Mouse (Mus musculus): ENCODE data around the gene Gm3618. TPM values are rescaled to one million over a fixed set of nuclear protein-coding genes. Genes with fewer than 3 reads are reported as not detected.
"Not testable (repeated sequence)": the region's sequence is repeated elsewhere in the genome, so short reads cannot be mapped to it uniquely, and the experiment has no call there.

The Gm3618 gene
- not detected for total RNA-seq (2021)
- long read RNA-seq, experiment 1: 0 reads
- long read RNA-seq, experiment 2: 0 reads

DNA sequence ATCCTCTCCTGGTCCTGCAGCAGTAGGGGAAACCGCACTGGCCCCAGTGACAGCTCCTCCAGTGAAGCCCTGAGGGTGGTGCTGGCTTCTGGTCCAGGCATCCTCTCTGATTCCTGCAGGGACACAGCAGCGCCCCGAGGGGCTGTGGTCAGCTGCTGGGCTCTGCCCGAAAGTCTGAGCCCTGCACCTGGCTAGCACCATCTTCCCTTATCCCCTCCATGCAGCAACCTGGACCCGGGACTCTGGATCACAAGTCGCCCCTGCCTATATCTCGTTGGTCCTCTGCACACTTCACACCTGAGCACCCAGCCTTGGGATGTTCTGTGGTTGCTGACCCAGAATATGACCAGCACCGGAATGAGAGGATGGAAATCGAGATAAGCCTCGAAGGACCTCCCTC is at the start of gene Gm3618:
Gene Gm3618 (minus strand): TSS at position 101 of the 400 bp plus-strand sequence.
- DNase-seq: not testable (repeated sequence)

DNA sequence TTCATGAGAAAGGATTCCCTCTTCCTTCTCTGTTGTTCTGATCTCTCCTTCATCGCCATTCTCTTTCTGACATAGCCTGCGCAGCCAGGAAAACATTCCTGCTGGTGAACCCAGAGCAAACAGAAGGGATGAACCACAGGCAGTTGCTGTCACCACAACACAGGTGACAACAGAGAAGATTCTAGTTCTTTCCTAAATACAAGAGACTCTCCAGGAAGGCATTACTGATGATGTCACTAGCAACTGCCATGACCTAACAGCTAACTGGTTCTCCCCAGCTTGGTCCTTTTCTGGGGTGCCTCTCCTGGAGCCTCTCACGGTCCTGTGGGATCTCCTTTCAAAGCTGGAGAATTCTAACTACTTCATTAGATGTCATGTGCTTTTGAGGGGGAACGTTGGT is 46.7 kb upstream of the Gm3618 start, which contains the start of gene Gm16440:
Gene Gm16440 (minus strand): TSS at position 101 of the 400 bp plus-strand sequence.
- not testable (repeated sequence) for DNase-seq

DNA sequence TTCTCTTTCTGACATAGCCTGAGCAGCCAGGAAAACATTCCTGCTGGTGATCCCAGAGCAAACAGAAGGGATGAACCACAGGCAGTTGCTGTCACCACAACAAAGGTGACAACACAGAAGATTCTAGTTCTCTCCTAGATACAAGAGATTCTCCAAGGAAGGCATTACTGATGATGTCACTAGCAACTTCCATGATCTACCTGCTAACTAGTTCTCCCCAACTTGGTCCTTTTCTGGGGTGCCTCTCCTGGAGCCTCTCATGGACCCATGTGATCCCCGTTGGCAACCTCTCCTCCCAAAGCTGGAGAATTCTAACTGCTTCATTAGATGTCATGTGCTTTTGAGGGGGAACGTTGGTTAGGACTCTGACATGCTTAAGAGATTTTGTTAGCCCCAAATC is 38.7 kb downstream of the Gm3618 start, which contains the start of gene Gm21103:
Gene Gm21103 (minus strand): TSS at position 101 of the 400 bp plus-strand sequence.
- DNase-seq: not testable (repeated sequence)

DNA sequence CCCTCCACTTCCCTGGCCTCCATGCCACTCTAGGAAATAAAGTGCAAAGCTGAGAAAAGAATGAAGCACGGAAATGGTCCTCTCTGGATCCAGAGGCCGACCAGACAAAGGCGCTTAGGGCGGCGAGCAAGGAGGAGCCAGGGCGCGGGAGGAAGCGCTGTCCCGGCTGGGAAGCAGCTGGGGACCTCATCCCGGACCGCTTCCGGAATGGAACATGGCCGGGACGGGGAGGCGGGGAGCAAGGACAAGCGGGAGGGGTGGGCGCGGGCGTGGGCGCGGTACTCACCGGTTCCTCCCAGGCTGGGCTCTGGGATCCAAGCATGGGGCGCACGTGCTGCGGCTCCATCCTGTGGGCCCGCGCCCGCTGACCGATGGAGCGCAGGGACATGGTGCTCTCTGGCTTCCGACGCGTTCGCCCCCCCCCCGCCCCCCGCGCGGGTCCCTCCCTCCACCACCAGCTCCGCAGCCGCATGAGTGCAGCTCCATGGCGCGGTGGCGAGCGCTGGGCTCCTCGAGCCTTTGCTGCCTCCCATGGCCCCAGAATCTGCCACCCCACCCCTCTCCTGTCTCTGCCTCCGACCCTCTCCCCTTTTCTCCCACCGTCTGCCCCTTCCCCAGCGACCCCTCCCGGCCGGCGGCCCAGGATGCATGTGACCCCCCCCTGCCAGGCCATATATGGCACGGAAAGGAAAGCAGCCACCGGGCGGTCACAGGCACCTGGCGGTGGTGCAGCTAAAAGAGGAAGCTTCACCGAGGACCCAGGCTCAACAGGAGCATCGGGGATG is 56.4 kb downstream of the Gm3618 start, which contains the start of gene Gm3411:
Gene Gm3411 (minus strand): TSS at position 320 of the 785 bp plus-strand sequence.
- peak; percentile 61 to 81 for DNase-seq

Other genes starting within 250 kb of the Gm3618 start
- under 1 TPM in 1 of 2 experiments, not detected in 1; 0.18 TPM for gene Gm8206, start 249.7 kb downstream of the Gm3618 start, total RNA-seq (2021)
- not detected for gene Gm3468, start 235.0 kb downstream of the Gm3618 start, total RNA-seq (2021)
- gene Gm3476, start 217.9 kb downstream of the Gm3618 start, total RNA-seq (2021): not detected
- gene Gm21560, start 124.4 kb downstream of the Gm3618 start, total RNA-seq (2021): under 1 TPM in 1 of 2 experiments, not detected in 1; 0.27 TPM
- gene Gm3411, start 56.4 kb downstream of the Gm3618 start, total RNA-seq (2021): not detected
- not detected for gene Gm21103, start 38.8 kb downstream of the Gm3618 start, total RNA-seq (2021)
- not detected for gene Gm16440, start 46.6 kb upstream of the Gm3618 start, total RNA-seq (2021)
- gene Gm3591, start 68.8 kb upstream of the Gm3618 start, total RNA-seq (2021): under 1 TPM in 1 of 2 experiments, not detected in 1; 0.32 TPM
- not detected for gene Gm3594, start 100.9 kb upstream of the Gm3618 start, total RNA-seq (2021)
- not detected for gene Gm8356, start 193.6 kb upstream of the Gm3618 start, total RNA-seq (2021)
- gene Gm3629, start 246.9 kb upstream of the Gm3618 start, total RNA-seq (2021): under 1 TPM in 1 of 2 experiments, not detected in 1; 0.23 TPM

Data from heart, adult 18-20 months (tissue).